Mouse (Mus musculus) Muller cell, postnatal 12 days (primary cell): ENCODE measurements at regions not wholly inside any gene's neighbourhood (a gene's known extent, or its start where the extent isn't known, plus 50 kb on each side); places are given as distances from the start of the nearest gene placed in this dataset.

Experiments
- DNase-seq: peaks from one replicate; pipeline ENCODE4 v3.0.0-alpha.2; 2015; ENCODE audit errors: inconsistent ontology term

GRCm38 (mm10) chr1:187413881-187414280, 194.7 kb upstream of the Esrrg start:
- DNase-seq: no peak

GRCm38 (mm10) chr1:187418186-187419140, 190.1 kb upstream of the Esrrg start:
- DNase-seq: no peak

GRCm38 (mm10) chr1:187428536-187429215, 179.9 kb upstream of the Esrrg start:
- peak; percentile 11 for DNase-seq

- no peak for DNase-seq
Measured at GRCm38 (mm10) chr1:187433716-187434634, 174.6 kb upstream of the Esrrg start.

- DNase-seq: peak; percentile 70
Measured at GRCm38 (mm10) chr1:187439170-187439914, 169.2 kb upstream of the Esrrg start.

- DNase-seq: no peak
Measured at GRCm38 (mm10) chr1:187441668-187442193, 166.9 kb upstream of the Esrrg start.

- DNase-seq: no peak
Measured at GRCm38 (mm10) chr1:187446511-187446910, 162.1 kb upstream of the Esrrg start.

- DNase-seq: peak; percentile 40
Measured at GRCm38 (mm10) chr1:187448173-187448572, 160.4 kb upstream of the Esrrg start.

- no peak for DNase-seq
Measured at GRCm38 (mm10) chr1:187450106-187450505, 158.5 kb upstream of the Esrrg start.

- DNase-seq: no peak
Measured at GRCm38 (mm10) chr1:187452189-187452588, 156.4 kb upstream of the Esrrg start.

- DNase-seq: no peak
Measured at GRCm38 (mm10) chr1:187454431-187454830, 154.2 kb upstream of the Esrrg start.

GRCm38 (mm10) chr1:187484821-187485220, 123.8 kb upstream of the Esrrg start:
- no peak for DNase-seq

GRCm38 (mm10) chr1:187487948-187488690, 120.5 kb upstream of the Esrrg start:
- no peak for DNase-seq

- no peak for DNase-seq
Measured at GRCm38 (mm10) chr1:187489452-187489851, 119.1 kb upstream of the Esrrg start.

GRCm38 (mm10) chr1:187505368-187505767, 103.2 kb upstream of the Esrrg start:
- DNase-seq: no peak

GRCm38 (mm10) chr1:187507217-187507616, 101.4 kb upstream of the Esrrg start:
- DNase-seq: no peak

GRCm38 (mm10) chr1:187531349-187531922, 77.2 kb upstream of the Esrrg start:
- DNase-seq: no peak

GRCm38 (mm10) chr1:187536263-187536662, 72.3 kb upstream of the Esrrg start:
- no peak for DNase-seq

GRCm38 (mm10) chr1:187556718-187557117, 51.9 kb upstream of the Esrrg start:
- DNase-seq: no peak
